Mouse (Mus musculus): ENCODE results near the gene Mecom. TPM values are rescaled to one million over a fixed set of nuclear protein-coding genes. Genes with fewer than 3 reads are reported as not detected.

Gene Mecom
- polyA plus RNA-seq, 1 experiment from 2014 or later, result 32.7 TPM

- Histone ChIP-seq H3K4me1 (ENCODE audit: control insufficient read depth, insufficient read depth, low read length) (no peaks in the 10 kb centered on the region), H3K9ac (ENCODE audit: low read length) (no peak overlapping the region), H3K27me3 (ENCODE audit: control insufficient read depth, insufficient read depth, low read length) (no peaks in the 10 kb centered on the region), H3K27ac (ENCODE audit: low read depth, low read length) (no peak overlapping the region), H3K36me3 (ENCODE audit: control insufficient read depth, insufficient read depth, low read length) (no peaks in the 10 kb centered on the region), H3K4me3 (ENCODE audit: low read depth, low read length) (no peak overlapping the region), H3K9me3 (ENCODE audit: control insufficient read depth, low read length) (no peaks in the 10 kb centered on the region), H3K4me2 (no peak overlapping the region)
- ATAC-seq (ENCODE audit: low FRiP score) (no peak), DNase-seq (ENCODE audit: low spot score, missing footprints) (peak; percentile 73)
- WGBS, result 94% methylated on average over 4 of the region's 4 CpGs
Observed at GRCm38 (mm10) chr3:30150071-30150470, 397.7 kb downstream of the Mecom start.

GRCm38 (mm10) chr3:30148378-30149079 lies 399.3 kb downstream of the Mecom start:
- Histone ChIP-seq H3K27me3 (ENCODE audit: control insufficient read depth, insufficient read depth, low read length) (no peaks in the 10 kb centered on the region), H3K4me2 (no peak overlapping the region)

GRCm38 (mm10) chr3:30145051-30145450 lies 402.8 kb downstream of the Mecom start:
- Histone ChIP-seq H3K4me1 (ENCODE audit: control insufficient read depth, insufficient read depth, low read length) (peaks cover 5% of the 10 kb centered on the region), H3K27ac (ENCODE audit: low read depth, low read length) (no peak overlapping the region), H3K9me3 (ENCODE audit: control insufficient read depth, low read length) (no peaks in the 10 kb centered on the region), H3K9ac (ENCODE audit: low read length) (no peak overlapping the region), H3K27me3 (ENCODE audit: control insufficient read depth, insufficient read depth, low read length) (no peaks in the 10 kb centered on the region), H3K4me3 (ENCODE audit: low read depth, low read length) (no peak overlapping the region), H3K36me3 (ENCODE audit: control insufficient read depth, insufficient read depth, low read length) (no peaks in the 10 kb centered on the region), H3K4me2 (no peak overlapping the region)
- DNase-seq (ENCODE audit: low spot score, missing footprints), result no peak
- no peak for ATAC-seq (ENCODE audit: low FRiP score)
- WGBS, result 79% methylated on average over 5 of the region's 5 CpGs

More at GRCm38 (mm10) chr3:30148378-30149079, 399.3 kb downstream of the Mecom start:
- DNase-seq (ENCODE audit: low spot score, missing footprints) (no peak), ATAC-seq (ENCODE audit: low FRiP score) (no peak)
- Histone ChIP-seq H3K9ac (ENCODE audit: low read length) (no peak overlapping the region), H3K27ac (ENCODE audit: low read depth, low read length) (no peak overlapping the region), H3K36me3 (ENCODE audit: control insufficient read depth, insufficient read depth, low read length) (no peaks in the 10 kb centered on the region), H3K9me3 (ENCODE audit: control insufficient read depth, low read length) (no peaks in the 10 kb centered on the region), H3K4me1 (ENCODE audit: control insufficient read depth, insufficient read depth, low read length) (peaks cover 5% of the 10 kb centered on the region), H3K4me3 (ENCODE audit: low read depth, low read length) (no peak overlapping the region)
- 93% methylated on average over 8 of the region's 8 CpGs for WGBS

GRCm38 (mm10) chr3:30143961-30144411 lies 403.8 kb downstream of the Mecom start:
- Histone ChIP-seq H3K4me1 (ENCODE audit: control insufficient read depth, insufficient read depth, low read length) (peaks cover 5% of the 10 kb centered on the region), H3K27me3 (ENCODE audit: control insufficient read depth, insufficient read depth, low read length) (no peaks in the 10 kb centered on the region), H3K4me2 (no peak overlapping the region), H3K9me3 (ENCODE audit: control insufficient read depth, low read length) (no peaks in the 10 kb centered on the region), H3K4me3 (ENCODE audit: low read depth, low read length) (no peak overlapping the region), H3K9ac (ENCODE audit: low read length) (no peak overlapping the region), H3K27ac (ENCODE audit: low read depth, low read length) (no peak overlapping the region), H3K36me3 (ENCODE audit: control insufficient read depth, insufficient read depth, low read length) (no peaks in the 10 kb centered on the region)
- peak; percentile 89 for DNase-seq (ENCODE audit: low spot score, missing footprints)
- ATAC-seq (ENCODE audit: low FRiP score), result peak; percentile 57; the same call in 1 of the 2 replicates
- WGBS, result 28% methylated on average over 11 of the region's 11 CpGs

- no peak overlapping the region for H3K9ac ChIP-seq (ENCODE audit: low read length)
- H3K4me3 ChIP-seq (ENCODE audit: low read depth, low read length), result no peak overlapping the region
- WGBS, result 86% methylated on average over 2 of the region's 2 CpGs
- H3K4me1 ChIP-seq (ENCODE audit: control insufficient read depth, insufficient read depth, low read length), result peaks cover 5% of the 10 kb centered on the region
- ATAC-seq (ENCODE audit: low FRiP score) (no peak), DNase-seq (ENCODE audit: low spot score, missing footprints) (peak; percentile 81)
- no peaks in the 10 kb centered on the region for H3K27me3 ChIP-seq (ENCODE audit: control insufficient read depth, insufficient read depth, low read length)
- H3K4me2 ChIP-seq, result no peak overlapping the region
- H3K36me3 ChIP-seq (ENCODE audit: control insufficient read depth, insufficient read depth, low read length), result no peaks in the 10 kb centered on the region
- H3K27ac ChIP-seq (ENCODE audit: low read depth, low read length), result no peak overlapping the region
- no peaks in the 10 kb centered on the region for H3K9me3 ChIP-seq (ENCODE audit: control insufficient read depth, low read length)
Observed at GRCm38 (mm10) chr3:30143440-30143839, 404.4 kb downstream of the Mecom start.

- 86% methylated on average over 5 of the region's 5 CpGs for WGBS
- ATAC-seq (ENCODE audit: low FRiP score) (no peak), DNase-seq (ENCODE audit: low spot score, missing footprints) (no peak)
- Histone ChIP-seq H3K4me3 (ENCODE audit: low read depth, low read length) (no peak overlapping the region), H3K9ac (ENCODE audit: low read length) (no peak overlapping the region), H3K27ac (ENCODE audit: low read depth, low read length) (no peak overlapping the region), H3K4me2 (no peak overlapping the region), H3K36me3 (ENCODE audit: control insufficient read depth, insufficient read depth, low read length) (no peaks in the 10 kb centered on the region), H3K27me3 (ENCODE audit: control insufficient read depth, insufficient read depth, low read length) (no peaks in the 10 kb centered on the region), H3K4me1 (ENCODE audit: control insufficient read depth, insufficient read depth, low read length) (peaks cover 5% of the 10 kb centered on the region), H3K9me3 (ENCODE audit: control insufficient read depth, low read length) (no peaks in the 10 kb centered on the region)
Observed at GRCm38 (mm10) chr3:30140349-30140748, 407.5 kb downstream of the Mecom start.

GRCm38 (mm10) chr3:30139678-30140077 lies 408.1 kb downstream of the Mecom start:
- Histone ChIP-seq H3K4me2 (no peak overlapping the region), H3K9ac (ENCODE audit: low read length) (no peak overlapping the region), H3K36me3 (ENCODE audit: control insufficient read depth, insufficient read depth, low read length) (no peaks in the 10 kb centered on the region), H3K27ac (ENCODE audit: low read depth, low read length) (no peak overlapping the region), H3K4me1 (ENCODE audit: control insufficient read depth, insufficient read depth, low read length) (peaks cover 5% of the 10 kb centered on the region), H3K4me3 (ENCODE audit: low read depth, low read length) (no peak overlapping the region), H3K9me3 (ENCODE audit: control insufficient read depth, low read length) (no peaks in the 10 kb centered on the region), H3K27me3 (ENCODE audit: control insufficient read depth, insufficient read depth, low read length) (no peaks in the 10 kb centered on the region)
- ATAC-seq (ENCODE audit: low FRiP score) (no peak), DNase-seq (ENCODE audit: low spot score, missing footprints) (no peak)
- WGBS, result 60% methylated on average over 4 of the region's 4 CpGs

GRCm38 (mm10) chr3:30138588-30138987 lies 409.2 kb downstream of the Mecom start:
- Histone ChIP-seq H3K27me3 (ENCODE audit: control insufficient read depth, insufficient read depth, low read length) (no peaks in the 10 kb centered on the region), H3K36me3 (ENCODE audit: control insufficient read depth, insufficient read depth, low read length) (no peaks in the 10 kb centered on the region), H3K9ac (ENCODE audit: low read length) (no peak overlapping the region), H3K9me3 (ENCODE audit: control insufficient read depth, low read length) (no peaks in the 10 kb centered on the region), H3K4me2 (no peak overlapping the region), H3K4me3 (ENCODE audit: low read depth, low read length) (no peak overlapping the region), H3K4me1 (ENCODE audit: control insufficient read depth, insufficient read depth, low read length) (peaks cover 1% of the 10 kb centered on the region), H3K27ac (ENCODE audit: low read depth, low read length) (no peak overlapping the region)
- DNase-seq (ENCODE audit: low spot score, missing footprints), result no peak
- ATAC-seq (ENCODE audit: low FRiP score), result no peak
- WGBS, result 95% methylated on average over 6 of the region's 6 CpGs

- ATAC-seq (ENCODE audit: low FRiP score) (no peak), DNase-seq (ENCODE audit: low spot score, missing footprints) (no peak)
- H3K36me3 ChIP-seq (ENCODE audit: control insufficient read depth, insufficient read depth, low read length), result no peaks in the 10 kb centered on the region
- H3K27me3 ChIP-seq (ENCODE audit: control insufficient read depth, insufficient read depth, low read length), result no peaks in the 10 kb centered on the region
- 86% methylated on average over 6 of the region's 6 CpGs for WGBS
- H3K27ac ChIP-seq (ENCODE audit: low read depth, low read length), result no peak overlapping the region
- no peaks in the 10 kb centered on the region; the same call in 1 of the 2 replicates for H3K4me1 ChIP-seq (ENCODE audit: control insufficient read depth, insufficient read depth, low read length)
- no peak overlapping the region for H3K4me3 ChIP-seq (ENCODE audit: low read depth, low read length)
- H3K4me2 ChIP-seq, result no peak overlapping the region
- H3K9ac ChIP-seq (ENCODE audit: low read length), result no peak overlapping the region
- H3K9me3 ChIP-seq (ENCODE audit: control insufficient read depth, low read length), result no peaks in the 10 kb centered on the region
Observed at GRCm38 (mm10) chr3:30135857-30136256, 412.0 kb downstream of the Mecom start.
